Mouse (Mus musculus) forelimb bud, embryonic 11.5 days (tissue): ENCODE measurements around the gene Nrgn.
A peak's percentile ranks its signal among the peaks of the same experiment; 100 is the strongest.

Experiments
- DNase-seq: peaks from one replicate; pipeline ENCODE4 v3.0.0-alpha.2; 2012; ENCODE audit warnings: low read depth, low spot score

Gene Nrgn

DNA sequence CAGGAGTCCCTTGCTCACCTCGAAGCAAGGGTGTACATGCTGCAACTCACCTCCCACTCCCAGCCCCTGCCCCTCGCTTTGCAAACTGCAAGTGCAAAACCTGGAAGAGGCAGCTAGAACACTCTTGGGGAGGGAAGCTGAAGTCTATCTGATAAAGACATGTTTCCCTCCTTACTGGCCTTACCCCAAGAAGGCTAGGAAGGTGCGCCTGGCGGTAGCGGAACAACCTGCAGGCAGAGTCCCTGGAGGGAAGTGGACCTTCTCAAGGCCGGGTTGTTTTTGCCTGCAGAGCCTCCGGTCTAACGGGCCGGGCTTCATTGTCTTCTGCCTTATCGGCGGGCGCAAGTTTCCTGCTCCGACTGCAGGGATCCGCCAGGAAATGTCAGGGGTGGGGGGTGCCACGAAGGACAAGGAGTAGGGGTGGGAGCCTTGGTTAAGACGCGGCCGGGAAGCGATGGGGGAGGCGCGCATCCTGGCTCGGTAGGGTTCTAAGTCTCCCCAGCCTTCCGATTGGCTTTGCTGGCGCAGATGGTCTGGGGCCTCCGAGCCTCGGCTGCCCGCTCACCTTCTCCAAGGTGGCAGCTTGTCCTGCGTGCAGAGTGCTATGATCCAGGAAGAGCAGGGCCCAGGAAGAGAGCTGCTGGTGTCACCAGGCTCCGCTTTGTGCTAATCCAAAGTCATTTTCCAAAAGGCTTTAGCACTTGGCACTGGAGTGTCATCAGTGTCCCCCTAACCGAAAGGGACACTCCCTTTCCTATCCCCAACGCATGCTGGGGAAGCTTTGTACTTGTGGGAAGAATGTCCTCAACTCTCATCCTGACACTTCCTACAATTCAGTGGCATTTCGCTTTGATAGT is 22.4 kb downstream of the Nrgn start:
- DNase-seq = peak; percentile 40

DNA sequence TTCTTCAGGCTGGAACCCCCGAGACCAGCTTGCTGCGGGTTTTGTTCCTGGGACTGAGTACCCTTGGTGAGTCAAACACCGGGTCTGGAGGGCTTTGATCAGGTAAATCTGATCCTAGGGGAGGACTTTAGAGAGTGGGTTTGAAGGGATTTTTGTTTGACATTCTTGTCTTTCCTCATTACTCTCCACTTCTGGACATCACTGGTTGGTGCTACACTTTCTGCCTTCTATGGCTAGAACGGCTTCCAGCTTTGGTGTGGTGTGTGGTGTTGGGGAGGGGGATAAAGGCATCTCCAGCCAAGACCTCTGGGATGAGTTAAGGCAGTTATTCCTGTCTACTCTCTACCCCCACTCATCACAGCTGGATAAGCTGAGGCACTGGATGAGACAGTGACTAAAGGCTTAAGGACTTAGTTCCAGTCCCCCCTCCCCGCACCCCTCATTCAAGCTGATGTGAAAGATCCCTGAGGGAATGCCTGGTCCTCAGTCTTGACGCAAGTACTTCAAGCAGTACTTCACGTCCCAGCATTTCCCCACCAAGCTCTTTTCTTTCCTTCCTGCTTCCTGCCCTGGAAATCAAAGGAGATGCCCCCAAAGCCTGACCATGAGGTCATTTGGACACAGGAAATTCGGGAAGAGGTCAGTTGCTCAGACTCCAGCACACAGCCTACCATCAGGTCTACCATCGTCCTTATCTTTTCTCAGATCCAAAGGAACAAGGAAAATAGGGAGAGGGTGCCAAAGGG is 24.3 kb downstream of the Nrgn start:
- no peak for DNase-seq

DNA sequence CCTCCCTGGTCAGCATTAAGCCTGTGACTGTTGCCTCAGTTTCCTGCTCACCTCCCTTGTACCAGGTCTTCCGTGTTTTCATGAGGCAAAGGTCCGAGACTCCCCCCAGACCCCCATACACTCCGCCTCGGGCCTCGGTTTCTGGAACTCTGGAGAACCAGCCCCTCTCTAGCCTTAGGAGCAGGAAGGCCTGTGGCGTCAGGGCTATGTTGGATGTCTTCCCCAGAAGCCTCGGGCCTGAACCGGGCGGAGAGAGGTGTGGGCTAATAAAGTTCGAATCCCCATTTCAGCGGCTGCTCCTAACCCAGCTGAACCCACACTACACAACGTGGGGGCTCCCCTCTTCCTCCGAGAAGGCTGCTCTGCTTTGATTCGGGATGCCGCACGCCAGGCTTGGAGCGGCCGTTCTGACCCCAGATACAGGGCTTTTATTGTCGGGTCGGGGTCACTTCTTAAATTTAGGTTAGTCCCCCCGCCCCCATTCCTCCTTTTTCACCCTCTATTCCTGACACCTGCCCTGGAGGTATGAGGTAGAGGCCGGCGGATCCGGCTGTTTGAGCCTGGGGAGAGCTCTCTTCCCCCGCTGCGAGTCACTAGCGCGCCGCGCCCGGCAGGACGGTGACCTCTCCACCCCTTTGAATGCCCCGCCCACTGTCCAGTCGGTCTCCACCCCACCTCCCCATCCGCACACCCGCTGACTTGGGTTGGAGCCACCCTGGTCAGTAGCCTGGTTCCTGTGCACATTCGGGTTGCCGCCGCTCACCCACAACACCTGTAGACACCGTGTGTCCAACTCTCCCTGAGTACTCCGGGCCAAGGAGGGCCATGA is 25.1 kb downstream of the Nrgn start, which contains the start of gene Esam:
Gene Esam (plus strand): TSS at position 683 of the 829 bp plus-strand sequence.
- no peak for DNase-seq

DNA sequence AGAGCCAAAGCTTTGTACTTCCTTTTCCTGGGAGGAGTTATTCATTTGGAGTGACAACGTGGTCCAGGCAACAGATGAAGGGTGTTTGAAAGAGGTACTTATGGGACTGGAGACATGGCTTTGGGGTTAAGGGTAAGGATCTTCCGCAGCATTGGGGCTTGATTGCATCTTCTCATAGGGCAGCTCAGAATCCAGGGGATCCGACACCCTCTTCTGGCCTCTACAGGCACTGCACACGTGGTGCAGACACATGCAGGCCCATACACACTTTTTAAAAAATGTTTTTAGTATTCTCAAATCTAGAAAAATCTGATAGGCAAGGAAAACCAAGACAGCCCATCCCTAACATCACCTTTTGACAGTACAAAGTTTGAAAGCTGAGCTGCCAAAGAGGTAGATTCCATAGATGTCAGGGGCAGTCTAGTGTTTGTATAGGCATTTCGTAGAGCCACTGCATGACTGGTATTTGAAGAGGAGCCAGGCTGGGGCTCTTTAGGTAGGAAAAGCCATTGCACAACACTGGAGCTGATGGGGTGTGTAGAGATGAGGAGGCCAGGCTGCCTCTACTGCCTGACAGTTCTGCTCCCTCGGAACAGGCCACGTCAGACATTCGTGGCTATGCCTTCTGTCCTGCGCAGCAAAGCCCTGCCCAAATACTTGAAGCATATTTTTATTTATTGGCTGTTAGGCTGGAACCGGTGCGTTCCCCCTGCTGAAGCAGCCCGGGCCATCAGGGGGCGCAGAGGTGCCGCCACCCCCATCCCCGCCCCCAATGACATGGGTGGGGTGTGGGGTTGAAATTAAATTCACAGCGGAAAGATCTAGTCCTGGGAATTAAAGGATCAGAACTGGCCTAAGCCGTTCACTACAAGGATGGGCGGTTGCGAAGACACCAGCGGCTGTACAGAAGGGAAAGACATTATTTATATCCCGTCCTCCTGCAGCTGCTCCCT is 26.0 kb downstream of the Nrgn start:
- DNase-seq = no peak

DNA sequence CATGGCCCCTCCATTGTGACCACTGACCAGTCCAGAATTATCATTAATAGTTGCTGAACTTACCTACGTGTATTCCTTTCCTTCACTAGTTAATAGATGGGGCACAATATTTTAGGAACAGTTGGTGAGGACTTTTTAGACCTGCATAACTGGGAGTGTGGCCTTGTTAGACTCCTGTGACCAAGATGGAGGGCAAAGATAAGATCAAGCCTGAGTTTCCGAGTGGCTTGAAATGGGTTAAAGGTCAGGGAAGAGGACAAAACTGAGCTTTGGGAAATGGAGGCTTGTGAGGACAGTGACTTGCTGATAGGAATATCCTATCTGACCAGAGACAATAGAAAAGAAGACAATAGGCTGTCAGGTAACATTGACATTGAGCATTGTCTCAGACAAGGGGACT is 27.2 kb downstream of the Nrgn start:
- no peak for DNase-seq

DNA sequence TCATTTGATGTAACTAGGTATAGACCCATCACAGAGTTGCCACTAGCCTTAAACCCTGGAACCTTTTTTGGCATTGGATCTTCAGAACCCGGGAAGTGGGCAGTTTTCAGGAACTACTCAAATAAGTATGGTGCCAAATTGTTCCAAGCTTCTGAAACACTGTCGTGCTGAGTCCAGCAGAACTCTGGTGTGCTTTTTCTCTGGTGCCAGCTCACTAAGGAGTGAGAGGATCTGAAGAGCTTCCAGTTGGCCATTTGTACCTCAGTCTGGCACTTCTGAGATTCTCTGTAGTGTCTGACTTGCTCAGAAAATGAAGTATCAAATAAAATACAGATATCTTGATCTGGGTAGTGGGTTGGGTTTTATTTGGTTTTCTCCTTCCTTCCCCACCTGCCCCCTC is 32.7 kb downstream of the Nrgn start:
- DNase-seq = no peak

DNA sequence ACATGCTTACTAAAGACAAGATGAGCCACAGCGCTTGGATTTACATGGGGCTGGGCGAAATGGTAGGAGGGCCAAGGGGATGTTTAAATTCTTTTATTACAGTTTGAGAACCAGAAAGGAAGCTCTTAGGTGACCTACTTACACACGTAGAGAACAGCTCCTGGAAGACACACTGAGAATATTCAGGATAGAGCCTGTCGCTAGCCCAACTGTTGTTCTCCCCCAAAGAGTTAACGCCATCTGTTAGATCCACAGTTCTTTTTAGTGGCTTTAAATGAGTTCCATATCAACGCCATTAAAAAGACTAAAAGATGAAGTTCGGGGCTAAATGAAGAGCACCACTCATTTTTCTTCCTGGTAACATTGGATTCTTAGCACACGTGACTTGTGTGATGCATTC is 33.7 kb downstream of the Nrgn start:
- DNase-seq = no peak

DNA sequence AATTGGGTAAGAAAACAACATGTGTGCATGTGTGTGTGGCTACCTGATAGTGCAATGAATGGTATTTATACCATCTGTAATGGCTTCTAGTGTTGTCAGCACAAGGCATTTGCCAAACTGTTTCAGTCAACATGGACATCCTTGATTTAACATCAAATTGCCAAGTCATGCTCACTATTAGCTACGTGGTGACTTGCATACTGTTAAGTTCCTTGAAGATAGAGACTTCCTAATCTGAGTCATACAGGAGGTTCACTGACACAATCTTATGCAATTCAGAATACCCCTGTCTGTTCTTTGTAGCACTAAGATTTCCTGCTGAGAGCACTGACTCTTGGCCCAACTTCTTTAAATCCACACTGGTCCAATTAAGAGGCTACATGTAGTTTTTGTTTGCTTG is 35.2 kb downstream of the Nrgn start:
- no peak for DNase-seq

DNA sequence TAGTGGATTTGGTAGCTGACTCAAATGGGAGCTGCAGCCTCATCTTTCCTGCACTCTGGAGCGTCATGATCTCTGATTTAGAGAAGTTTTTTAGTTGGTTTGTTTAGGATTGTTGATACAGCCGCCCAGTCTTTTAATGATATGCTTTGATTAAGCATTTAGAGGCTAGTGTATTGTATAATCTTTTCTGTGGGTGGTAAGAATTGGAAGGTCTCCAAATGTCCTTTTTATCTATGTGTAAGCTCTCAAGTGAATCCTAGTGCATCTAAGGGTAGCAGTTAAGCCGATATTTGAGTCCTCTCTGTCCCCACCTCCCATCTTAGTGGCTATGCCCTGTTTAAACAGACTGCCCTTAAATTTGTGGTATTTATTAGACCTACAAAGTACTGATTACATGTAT is 38.2 kb downstream of the Nrgn start:
- no peak for DNase-seq

DNA sequence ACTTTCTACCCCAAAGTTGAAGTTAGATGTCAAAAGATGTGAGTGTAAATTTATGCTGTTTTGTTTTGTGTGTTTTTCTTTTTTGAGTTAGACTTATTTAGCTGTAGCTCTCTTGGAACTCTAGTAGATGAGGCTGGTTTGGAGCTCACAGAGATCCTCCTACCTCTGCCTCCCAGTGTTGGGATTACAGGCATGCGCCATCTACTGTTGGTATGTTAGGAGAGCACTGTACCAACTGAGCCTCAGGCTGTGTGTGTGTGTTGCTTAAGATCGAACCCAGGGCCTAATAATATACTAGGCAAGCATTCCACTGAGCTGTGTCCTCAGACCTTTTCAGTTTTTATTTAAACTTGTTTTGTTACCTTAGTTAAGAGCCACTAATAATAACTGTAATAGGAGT is 40.6 kb downstream of the Nrgn start:
- no peak for DNase-seq

DNA sequence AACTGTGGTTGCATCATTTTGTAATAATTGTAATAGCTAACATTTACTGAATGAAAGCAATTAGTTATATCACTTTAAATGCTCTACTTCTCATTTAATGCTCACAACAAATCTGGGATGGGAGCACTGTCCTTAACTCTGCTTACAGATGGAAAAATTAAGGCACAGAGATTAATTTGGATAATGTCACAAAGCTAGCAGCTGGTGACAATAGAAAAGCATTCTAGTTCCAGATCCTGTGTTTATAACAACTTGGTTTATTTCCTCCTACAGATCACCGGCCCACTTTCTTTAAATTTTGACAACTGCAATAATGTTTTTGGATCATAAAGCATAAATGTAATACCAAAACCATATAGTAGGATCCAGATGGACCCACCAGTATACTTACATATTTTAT is 46.7 kb downstream of the Nrgn start:
- DNase-seq = no peak

DNA sequence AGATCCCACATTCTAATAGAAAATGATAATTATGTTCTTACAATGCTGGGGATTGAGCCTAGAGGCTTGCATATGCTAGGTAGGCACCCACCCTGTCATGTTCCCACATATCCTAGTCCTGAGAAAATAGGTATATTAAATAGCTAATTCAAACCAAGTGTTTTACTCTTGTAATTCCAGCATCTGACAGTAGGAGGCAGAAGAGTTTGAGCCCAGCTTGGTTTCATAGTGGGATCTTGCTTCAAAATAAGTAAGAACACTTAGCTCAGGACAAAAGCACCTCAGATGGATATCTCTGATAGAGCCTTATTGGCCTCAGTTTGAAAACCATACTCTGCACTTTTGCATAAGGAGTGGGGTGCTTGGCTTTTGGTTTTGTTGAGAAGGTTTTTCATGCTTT is 48.4 kb downstream of the Nrgn start:
- no peak for DNase-seq

DNA sequence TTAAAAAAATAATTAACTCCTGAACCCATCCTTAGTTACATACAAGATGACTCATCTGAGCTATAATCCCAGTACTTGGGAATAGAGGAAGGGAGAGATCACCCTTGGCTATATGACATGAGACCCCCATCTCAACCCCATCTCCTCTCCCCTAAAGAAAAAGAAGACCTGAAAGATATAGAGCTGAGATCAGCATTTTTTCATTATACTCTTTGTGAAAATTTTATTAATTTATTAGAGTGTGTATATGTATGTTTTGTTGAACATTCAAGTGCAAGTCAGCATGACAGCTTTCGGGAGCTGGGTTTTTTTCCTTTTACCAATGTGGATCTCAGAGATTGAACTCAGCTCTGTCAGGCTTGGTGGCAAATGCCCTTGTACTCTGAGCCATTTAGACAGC is 51.5 kb downstream of the Nrgn start:
- no peak for DNase-seq

DNA sequence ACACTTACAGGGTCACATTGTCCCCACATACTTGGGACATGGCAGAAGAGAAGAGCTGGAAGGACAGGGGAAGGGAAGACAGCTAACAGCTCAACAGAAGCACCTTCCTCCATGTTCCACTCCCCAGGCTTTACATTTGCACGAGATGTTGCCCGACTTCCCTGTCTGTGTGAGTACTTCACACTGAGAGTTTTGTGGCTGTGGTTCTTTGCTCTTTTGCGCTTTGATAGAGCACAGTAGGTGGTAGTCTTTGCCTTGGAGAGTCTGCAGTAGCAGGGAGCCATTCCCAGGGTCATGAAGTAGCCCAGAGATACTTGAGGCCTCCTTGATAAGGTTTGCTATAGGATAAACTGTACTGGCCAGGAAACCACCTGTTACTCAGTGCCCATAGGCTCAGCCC is 52.5 kb downstream of the Nrgn start:
- no peak for DNase-seq

DNA sequence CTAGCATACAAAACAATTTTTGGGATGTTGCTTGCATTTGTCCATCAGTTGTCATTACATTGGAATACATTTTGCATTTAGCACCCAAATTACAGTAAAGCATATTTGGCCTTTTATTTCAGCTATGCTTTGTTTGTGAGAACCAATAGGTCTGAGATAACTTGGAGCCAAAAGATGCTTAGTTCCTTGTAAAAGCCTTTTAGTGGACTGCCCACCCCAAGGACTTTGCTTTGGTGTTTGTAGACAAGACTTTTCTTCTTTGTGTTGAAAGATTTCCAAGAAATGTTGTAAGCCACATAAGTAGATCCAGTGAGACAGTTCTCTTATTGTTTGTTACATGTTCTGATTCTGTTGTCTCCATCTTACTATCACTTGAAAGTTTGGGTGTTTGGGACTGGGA is 56.4 kb downstream of the Nrgn start:
- no peak for DNase-seq

DNA sequence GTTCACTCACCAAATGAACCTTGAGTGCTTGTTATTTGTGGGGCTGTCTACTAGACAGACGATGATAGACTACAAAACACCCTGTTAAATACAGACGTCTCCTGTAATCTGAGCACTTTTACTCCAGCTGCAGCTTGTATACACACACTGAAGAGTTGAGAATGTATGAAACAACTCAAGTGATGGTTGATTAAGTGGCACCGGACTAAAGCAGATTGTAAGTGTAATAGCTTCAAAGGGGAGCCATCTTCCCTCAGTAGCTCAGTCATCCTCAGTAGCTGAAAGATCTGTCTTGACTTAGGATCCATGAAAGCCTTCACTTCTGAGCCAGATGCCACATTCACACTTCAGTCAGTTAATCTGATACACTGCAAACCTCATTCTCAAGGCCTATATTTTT is 56.9 kb downstream of the Nrgn start:
- DNase-seq = no peak
